Mouse (Mus musculus): ENCODE measurements around the gene Ptpra. TPM values are rescaled to one million over a fixed set of nuclear protein-coding genes. Genes with fewer than 3 reads are reported as not detected.

The Ptpra gene
- polyA plus RNA-seq, 1 experiment from 2014 or later, result 144 TPM

- ATAC-seq, result no peak
- H3K4me1 ChIP-seq (ENCODE audit: control insufficient read depth, insufficient read depth, low read length), result no peaks in the 10 kb centered on the region
- no peaks in the 10 kb centered on the region for H3K27me3 ChIP-seq (ENCODE audit: control insufficient read depth, insufficient read depth, low read depth, low read length)
- no peak overlapping the region for H3K4me2 ChIP-seq (ENCODE audit: low read length)
- no peak overlapping the region for H3K4me3 ChIP-seq (ENCODE audit: low read depth, low read length)
- no peak overlapping the region for H3K9ac ChIP-seq (ENCODE audit: low read depth, low read length)
- H3K9me3 ChIP-seq (replicated peaks; ENCODE audit: control insufficient read depth, low read length, poor library complexity, severe bottlenecking), result no peaks in the 10 kb centered on the region
- no peak overlapping the region for H3K27ac ChIP-seq (ENCODE audit: low read length)
- H3K36me3 ChIP-seq (ENCODE audit: control insufficient read depth, insufficient read depth, low read length), result peaks cover 24% of the 10 kb centered on the region
- 12% methylated on average over 1 of the region's 1 CpGs for WGBS
These were observed 147.5 kb downstream of the Ptpra start for GRCm38 (mm10) chr2:130597601-130598010.

- no peak for ATAC-seq
- no peak overlapping the region for H3K4me3 ChIP-seq (ENCODE audit: low read depth, low read length)
- H3K4me1 ChIP-seq (ENCODE audit: control insufficient read depth, insufficient read depth, low read length), result no peaks in the 10 kb centered on the region
- H3K9ac ChIP-seq (ENCODE audit: low read depth, low read length), result no peak overlapping the region
- H3K4me2 ChIP-seq (ENCODE audit: low read length), result no peak overlapping the region
- no peak overlapping the region for H3K27ac ChIP-seq (ENCODE audit: low read length)
- no peaks in the 10 kb centered on the region for H3K27me3 ChIP-seq (ENCODE audit: control insufficient read depth, insufficient read depth, low read depth, low read length)
- 73% methylated on average over 3 of the region's 3 CpGs for WGBS
- H3K36me3 ChIP-seq (ENCODE audit: control insufficient read depth, insufficient read depth, low read length), result peaks cover 27% of the 10 kb centered on the region
- H3K9me3 ChIP-seq (replicated peaks; ENCODE audit: control insufficient read depth, low read length, poor library complexity, severe bottlenecking), result no peaks in the 10 kb centered on the region
These were observed 148.3 kb downstream of the Ptpra start for GRCm38 (mm10) chr2:130598399-130598798.

- no peak overlapping the region for H3K4me2 ChIP-seq (ENCODE audit: low read length)
- peaks cover 17% of the 10 kb centered on the region for H3K36me3 ChIP-seq (ENCODE audit: control insufficient read depth, insufficient read depth, low read length)
- no peaks in the 10 kb centered on the region for H3K27me3 ChIP-seq (ENCODE audit: control insufficient read depth, insufficient read depth, low read depth, low read length)
- 83% methylated on average over 4 of the region's 4 CpGs for WGBS
- no peaks in the 10 kb centered on the region for H3K4me1 ChIP-seq (ENCODE audit: control insufficient read depth, insufficient read depth, low read length)
- H3K9ac ChIP-seq (ENCODE audit: low read depth, low read length), result no peak overlapping the region
- no peak overlapping the region for H3K27ac ChIP-seq (ENCODE audit: low read length)
- no peaks in the 10 kb centered on the region for H3K9me3 ChIP-seq (replicated peaks; ENCODE audit: control insufficient read depth, low read length, poor library complexity, severe bottlenecking)
- H3K4me3 ChIP-seq (ENCODE audit: low read depth, low read length), result no peak overlapping the region
- ATAC-seq, result no peak
These were observed 152.1 kb downstream of the Ptpra start for GRCm38 (mm10) chr2:130602195-130602594.

Small RNA genes lying within 50 kb of the gene (microRNA-seq; reads per million reads assigned to microRNA genes)
- not detected for gene Gm23876

Other genes with a start within 250 kb of the Ptpra start
- 237 and 239 TPM in 2 replicates for gene Nop56, start 175.8 kb upstream of the Ptpra start, polyA plus RNA-seq (2015; fragmentation: Nextera tagmentation; extraction: Ambion mirVana)
- gene Idh3b, start 165.7 kb upstream of the Ptpra start, polyA plus RNA-seq (2015; fragmentation: Nextera tagmentation; extraction: Ambion mirVana), result 170 and 186 TPM in 2 replicates
- gene Ebf4, start 155.1 kb upstream of the Ptpra start, polyA plus RNA-seq (2015; fragmentation: Nextera tagmentation; extraction: Ambion mirVana), result 3.7 and 4.6 TPM in 2 replicates
- gene Cpxm1, start 52.7 kb upstream of the Ptpra start, polyA plus RNA-seq (2015; fragmentation: Nextera tagmentation; extraction: Ambion mirVana), result 20.7 and 26.2 TPM in 2 replicates
- 0.14 TPM in 1 of 2 replicates, not detected in the other for gene Gm28372, start 45.0 kb upstream of the Ptpra start, polyA plus RNA-seq (2015; fragmentation: Nextera tagmentation; extraction: Ambion mirVana)
- gene 1700020A23Rik, start 45.0 kb upstream of the Ptpra start, polyA plus RNA-seq (2015; fragmentation: Nextera tagmentation; extraction: Ambion mirVana), result 0.51 TPM in 1 of 2 replicates, not detected in the other
- gene Tmem239, start 43.8 kb upstream of the Ptpra start, polyA plus RNA-seq (2015; fragmentation: Nextera tagmentation; extraction: Ambion mirVana), result 0.21 TPM in 1 of 2 replicates, not detected in the other
- gene Vps16, start 25.9 kb upstream of the Ptpra start, polyA plus RNA-seq (2015; fragmentation: Nextera tagmentation; extraction: Ambion mirVana), result 99.2 and 110 TPM in 2 replicates
- 15.4 and 15.7 TPM in 2 replicates for gene Pced1a, start 25.6 kb upstream of the Ptpra start, polyA plus RNA-seq (2015; fragmentation: Nextera tagmentation; extraction: Ambion mirVana)
- 99.4 and 109 TPM in 2 replicates for gene Mrps26, start 113.5 kb downstream of the Ptpra start, polyA plus RNA-seq (2015; fragmentation: Nextera tagmentation; extraction: Ambion mirVana)
- 0.93 and 15.3 TPM in 2 replicates for gene Oxt, start 125.9 kb downstream of the Ptpra start, polyA plus RNA-seq (2015; fragmentation: Nextera tagmentation; extraction: Ambion mirVana)
- 76.0 and 77.8 TPM in 2 replicates for gene Avp, start 132.3 kb downstream of the Ptpra start, polyA plus RNA-seq (2015; fragmentation: Nextera tagmentation; extraction: Ambion mirVana)
- gene Fastkd5, start 179.7 kb downstream of the Ptpra start, polyA plus RNA-seq (2015; fragmentation: Nextera tagmentation; extraction: Ambion mirVana), result 10.2 and 11.4 TPM in 2 replicates
- 8.4 and 8.9 TPM in 2 replicates for gene Ubox5, start 179.8 kb downstream of the Ptpra start, polyA plus RNA-seq (2015; fragmentation: Nextera tagmentation; extraction: Ambion mirVana)
- gene Lzts3, start 192.5 kb downstream of the Ptpra start, polyA plus RNA-seq (2015; fragmentation: Nextera tagmentation; extraction: Ambion mirVana), result 17.7 and 20.7 TPM in 2 replicates
- 71.0 and 77.1 TPM in 2 replicates for gene Ddrgk1, start 214.4 kb downstream of the Ptpra start, polyA plus RNA-seq (2015; fragmentation: Nextera tagmentation; extraction: Ambion mirVana)
- gene Itpa, start 217.3 kb downstream of the Ptpra start, polyA plus RNA-seq (2015; fragmentation: Nextera tagmentation; extraction: Ambion mirVana), result 136 and 137 TPM in 2 replicates
- 0.41 and 0.45 TPM in 2 replicates for gene Slc4a11, start 247.2 kb downstream of the Ptpra start, polyA plus RNA-seq (2015; fragmentation: Nextera tagmentation; extraction: Ambion mirVana)

Data from midbrain, embryonic 16.5 days (tissue).